Mouse (Mus musculus) limb, embryonic 15.5 days (tissue): ENCODE measurements around the gene Acp5. TPM values are rescaled to one million over a fixed set of nuclear protein-coding genes. Genes with fewer than 3 reads are reported as not detected.
"Not testable (repeated sequence)": the region's sequence is repeated elsewhere in the genome, so short reads cannot be mapped to it uniquely, and the experiment has no call there.

Experiments
- ATAC-seq: fragments of 200-750 bp; cut with Nextera tagmentation; 2 replicates; pipeline ENCODE4 v1.8.0; 2017; ENCODE audit warnings: low read depth, moderate TSS enrichment; ENCODE audit not compliant: insufficient number of reproducible peaks, low FRiP score, low TSS enrichment
- H3K27ac ChIP-seq: fragments of 300-500 bp; sonication (generic); 2 replicates; pipeline ENCODE4 v1.5.1; 2015; ENCODE audit warnings: moderate library complexity, mild to moderate bottlenecking, inconsistent platforms
- H3K27me3 ChIP-seq: fragments of 300-500 bp; sonication (generic); 2 replicates; pipeline ENCODE4 v1.6.1; 2015; ENCODE audit warnings: inconsistent platforms
- H3K36me3 ChIP-seq: fragments of 300-500 bp; sonication (generic); 2 replicates; pipeline ENCODE4 v1.6.1; 2015; ENCODE audit warnings: inconsistent platforms
- H3K4me1 ChIP-seq: fragments of 300-500 bp; sonication (generic); 2 replicates; pipeline ENCODE4 v1.6.1; 2015; ENCODE audit warnings: inconsistent platforms
- H3K4me2 ChIP-seq: fragments of 300-500 bp; sonication (generic); 2 replicates; pipeline ENCODE4 v1.6.1; 2015; ENCODE audit warnings: mild to moderate bottlenecking, inconsistent platforms
- H3K4me3 ChIP-seq: fragments of 300-500 bp; sonication (generic); 2 replicates; pipeline ENCODE4 v1.5.1; 2015; ENCODE audit warnings: mild to moderate bottlenecking, inconsistent platforms
- H3K9ac ChIP-seq: fragments of 300-500 bp; sonication (generic); 2 replicates; pipeline ENCODE4 v1.6.1; 2015; ENCODE audit warnings: inconsistent platforms
- H3K9me3 ChIP-seq: fragments of 300-500 bp; sonication (generic); 2 replicates; pipeline ENCODE4 v1.6.1; 2016; ENCODE audit warnings: inconsistent platforms
- WGBS: fragments of 180-500 bp; shearing (Covaris S2); methylation state at CpG from one replicate; pipeline ENCODE4 v1.1.7; 2015; 5-methylcytosine and 5-hydroxymethylcytosine counted together
- polyA plus RNA-seq: library from polyadenylated mRNA; unstranded; fragments of >200 nt; fragmentation: Nextera tagmentation; extraction: Ambion mirVana; gene quantifications from 2 replicates; pipeline ENCODE4 v1.2.1, GENCODE M21; 2015

Acp5 gene
- polyA plus RNA-seq, 1 experiment from 2014 or later = 31.2 TPM

DNA sequence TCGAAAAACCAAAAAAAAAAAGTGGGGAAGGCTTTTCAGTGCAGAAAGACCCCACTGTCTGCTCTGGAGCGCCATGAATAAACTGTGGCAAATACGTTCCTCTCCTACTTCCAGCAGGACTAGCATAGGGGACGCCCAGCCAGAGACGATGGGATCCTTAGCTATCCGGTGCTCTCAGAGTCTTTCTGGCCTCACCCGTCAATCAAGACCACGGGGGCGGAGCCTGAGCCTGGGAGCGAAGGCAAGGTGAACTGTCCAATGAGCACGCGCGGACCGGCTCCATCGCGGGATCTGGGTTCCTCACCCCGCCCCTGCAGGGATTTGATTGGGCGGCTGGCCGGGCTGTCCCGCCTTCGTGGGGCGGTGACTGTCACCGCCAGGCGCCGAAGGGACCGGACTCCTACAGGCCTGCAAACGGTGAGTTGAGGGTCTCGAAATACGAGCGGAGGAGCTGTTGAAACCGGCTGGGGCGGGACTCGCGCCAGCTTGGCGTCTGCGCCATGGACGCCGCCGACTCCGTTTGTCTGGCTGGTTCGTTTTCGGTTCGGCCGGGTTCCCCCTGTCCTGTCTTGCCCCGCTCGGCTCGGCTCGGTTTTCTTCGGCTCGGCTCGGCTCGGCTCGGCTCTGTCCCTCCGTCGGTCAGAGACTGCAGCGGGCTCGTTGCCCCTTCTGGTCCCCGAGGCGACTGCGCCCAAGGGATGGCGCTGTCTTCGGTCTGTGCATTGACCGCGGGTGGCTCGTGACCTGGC, 21.2 kb upstream of the Acp5 start, which contains the start of gene Pigyl:
Pigyl (plus strand) TSS at position 350 of the 749 bp plus-strand sequence.
- ATAC-seq = peak; percentile 98
- H3K4me1 ChIP-seq = peaks cover 21% of the 10 kb centered on the region
- H3K27me3 ChIP-seq = no peaks in the 10 kb centered on the region
- peak within 1 kb of the TSS; percentile 74 for H3K4me3 ChIP-seq
- H3K9ac ChIP-seq = peak within 1 kb of the TSS; percentile 92
- H3K4me2 ChIP-seq = peak within 1 kb of the TSS; percentile 72
- H3K36me3 ChIP-seq = no peaks in the 10 kb centered on the region; the same call in 1 of the 2 replicates
- peak within 1 kb of the TSS; percentile 95 for H3K27ac ChIP-seq
- WGBS = under 1% methylated on average over 65 of the region's 65 CpGs
- H3K9me3 ChIP-seq = no peaks in the 10 kb centered on the region

DNA sequence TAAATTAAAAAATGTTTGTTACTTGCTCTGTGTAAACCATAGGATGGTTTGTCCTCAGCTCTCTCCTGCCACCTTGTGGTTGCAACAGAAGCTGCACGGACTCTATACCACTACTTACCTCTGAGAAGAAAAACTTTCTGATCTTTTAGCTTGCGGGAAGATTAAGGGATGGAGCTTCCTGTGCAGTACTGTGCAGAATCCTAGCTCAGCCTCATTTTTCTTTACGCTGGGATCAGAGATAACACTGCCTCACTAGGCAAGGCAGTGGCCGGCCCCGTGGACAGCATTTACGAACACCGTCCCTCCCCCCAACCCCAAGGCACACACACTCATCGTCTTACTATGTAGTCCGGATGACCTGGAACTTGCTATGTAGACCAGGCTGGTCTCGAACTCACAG, 20.1 kb upstream of the Acp5 start:
- ATAC-seq = no peak
- H3K9ac ChIP-seq = no peak overlapping the region
- H3K27me3 ChIP-seq = no peaks in the 10 kb centered on the region
- peak overlapping the region; percentile 17 for H3K4me3 ChIP-seq
- 21% methylated on average over 10 of the region's 10 CpGs for WGBS
- no peaks in the 10 kb centered on the region; the same call in 1 of the 2 replicates for H3K36me3 ChIP-seq
- no peaks in the 10 kb centered on the region for H3K9me3 ChIP-seq
- no peak overlapping the region for H3K27ac ChIP-seq
- peaks cover 21% of the 10 kb centered on the region for H3K4me1 ChIP-seq
- peak overlapping the region; percentile 24; the same call in 1 of the 2 replicates for H3K4me2 ChIP-seq

DNA sequence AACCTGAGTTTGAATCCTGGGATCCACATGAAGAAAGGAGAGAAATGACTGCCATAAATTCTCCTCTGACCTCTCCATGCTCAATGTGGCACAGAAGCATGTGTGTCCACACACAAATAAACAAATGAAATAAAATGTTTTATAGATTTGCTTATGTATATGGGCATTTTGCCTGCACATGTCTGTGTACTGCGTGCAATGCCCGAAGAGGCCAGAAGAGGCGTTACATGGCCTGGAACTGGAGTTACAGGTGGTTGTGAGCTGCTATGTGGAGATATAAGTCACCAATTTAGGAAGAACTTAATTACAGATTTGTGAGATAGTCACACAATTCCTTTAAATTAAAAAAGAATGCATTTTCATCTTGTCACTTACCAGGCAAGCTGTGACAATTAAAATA, 18.3 kb upstream of the Acp5 start:
- H3K4me2 ChIP-seq = no peak overlapping the region
- no peak overlapping the region for H3K27ac ChIP-seq
- no peak for ATAC-seq
- peaks cover 21% of the 10 kb centered on the region for H3K4me1 ChIP-seq
- H3K36me3 ChIP-seq = no peaks in the 10 kb centered on the region; the same call in 1 of the 2 replicates
- no peak overlapping the region for H3K9ac ChIP-seq
- WGBS = 88% methylated on average over 3 of the region's 3 CpGs
- H3K27me3 ChIP-seq = no peaks in the 10 kb centered on the region
- H3K4me3 ChIP-seq = no peak overlapping the region
- no peaks in the 10 kb centered on the region for H3K9me3 ChIP-seq

DNA sequence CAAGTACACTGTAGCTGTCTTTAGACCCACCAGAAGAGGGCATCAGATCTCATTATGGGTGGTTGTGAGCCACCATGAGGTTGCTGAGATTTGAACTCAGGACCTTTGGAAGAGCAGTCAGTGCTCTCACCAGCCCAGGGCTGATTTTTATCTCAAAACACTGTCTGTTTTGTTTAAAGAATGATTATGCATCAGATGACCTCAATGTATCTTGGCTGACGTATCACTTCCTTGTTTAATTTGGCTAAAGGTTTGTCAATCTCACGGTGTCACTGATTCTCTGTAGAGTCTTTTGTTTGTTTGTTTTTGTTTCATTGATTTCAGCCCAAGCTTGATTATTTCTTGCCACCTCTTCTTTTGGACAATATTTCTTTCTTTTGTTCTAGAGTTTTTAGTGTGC, 15.4 kb upstream of the Acp5 start:
- Histone ChIP-seq H3K9me3 (no peaks in the 10 kb centered on the region), H3K4me1 (peaks cover 4% of the 10 kb centered on the region), H3K4me2 (no peak overlapping the region), H3K36me3 (no peaks in the 10 kb centered on the region), H3K27me3 (no peaks in the 10 kb centered on the region), H3K9ac (no peak overlapping the region), H3K27ac (no peak overlapping the region), H3K4me3 (no peak overlapping the region)
- WGBS = 87% methylated on average over 2 of the region's 2 CpGs
- ATAC-seq = no peak

DNA sequence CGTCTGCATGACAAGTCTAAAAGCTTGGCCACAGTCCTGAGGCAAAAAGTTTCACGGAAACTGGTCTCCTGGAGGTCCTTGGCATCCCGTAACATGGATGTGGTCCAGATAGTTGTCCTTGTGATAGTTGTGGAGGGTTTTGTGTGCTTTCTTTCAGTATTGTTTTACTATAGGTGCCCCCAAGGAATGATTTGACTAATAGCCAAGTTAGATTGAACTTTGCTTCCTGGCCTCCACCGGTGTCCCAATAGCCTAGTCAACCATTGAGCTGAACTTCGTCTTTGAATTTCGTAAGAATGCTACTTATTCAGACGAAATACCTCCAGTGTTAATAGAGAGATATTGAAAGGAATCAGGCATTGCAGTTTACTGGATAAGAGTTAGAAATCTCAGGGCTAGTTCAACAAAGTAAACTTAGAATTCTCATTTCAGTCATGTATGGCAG, 14.8 kb upstream of the Acp5 start:
- not testable (repeated sequence) for H3K9me3 ChIP-seq, H3K36me3 ChIP-seq, H3K4me1 ChIP-seq, H3K9ac ChIP-seq, H3K27me3 ChIP-seq, ATAC-seq, H3K4me3 ChIP-seq, H3K27ac ChIP-seq, H3K4me2 ChIP-seq
- WGBS = 79% methylated on average over 7 of the region's 7 CpGs

DNA sequence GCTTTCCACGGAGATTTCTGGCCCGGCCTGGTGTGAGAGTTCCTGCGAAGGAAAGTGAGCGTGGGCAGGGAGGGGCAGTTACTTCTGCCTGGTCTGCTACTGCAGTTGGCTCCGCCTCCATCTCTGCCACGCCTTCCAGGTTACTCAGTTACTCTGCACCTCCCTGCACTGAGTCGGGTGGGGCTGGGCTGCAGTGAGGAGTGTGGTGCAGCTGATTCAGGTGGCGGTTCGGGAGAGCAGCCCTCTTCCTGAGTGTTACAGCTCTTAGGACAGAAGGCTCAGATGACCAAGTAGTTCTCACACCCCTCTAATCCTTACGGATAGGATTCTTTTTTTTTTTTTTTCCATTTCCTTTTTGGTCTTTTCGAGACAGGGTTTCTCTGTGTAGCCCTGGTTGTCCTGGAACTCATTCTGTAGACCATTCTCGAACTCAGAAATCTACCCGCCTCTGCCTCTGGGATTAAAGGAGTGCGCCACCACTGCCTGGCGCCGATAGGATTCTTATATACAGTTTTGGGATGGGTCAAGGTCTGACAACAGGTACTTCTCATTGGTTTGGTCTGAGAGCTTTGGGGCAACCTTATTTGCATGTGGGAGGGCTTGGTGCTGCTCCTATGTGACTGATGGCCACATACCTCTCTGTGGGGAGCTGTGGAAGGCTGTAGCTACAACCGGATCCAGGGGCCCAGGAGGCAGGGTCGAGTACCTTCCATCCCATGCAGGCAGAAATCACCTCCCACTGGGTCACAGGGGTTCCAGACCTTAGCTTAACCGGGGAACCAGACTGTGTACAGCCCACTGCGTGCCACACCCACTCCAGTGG, 14.1 kb upstream of the Acp5 start:
- Histone ChIP-seq H3K9ac (no peak overlapping the region), H3K4me2 (no peak overlapping the region), H3K9me3 (no peaks in the 10 kb centered on the region), H3K27ac (no peak overlapping the region), H3K4me1 (no peaks in the 10 kb centered on the region), H3K36me3 (no peaks in the 10 kb centered on the region), H3K27me3 (no peaks in the 10 kb centered on the region), H3K4me3 (no peak overlapping the region)
- no peak for ATAC-seq
- WGBS = 68% methylated on average over 20 of the region's 20 CpGs

DNA sequence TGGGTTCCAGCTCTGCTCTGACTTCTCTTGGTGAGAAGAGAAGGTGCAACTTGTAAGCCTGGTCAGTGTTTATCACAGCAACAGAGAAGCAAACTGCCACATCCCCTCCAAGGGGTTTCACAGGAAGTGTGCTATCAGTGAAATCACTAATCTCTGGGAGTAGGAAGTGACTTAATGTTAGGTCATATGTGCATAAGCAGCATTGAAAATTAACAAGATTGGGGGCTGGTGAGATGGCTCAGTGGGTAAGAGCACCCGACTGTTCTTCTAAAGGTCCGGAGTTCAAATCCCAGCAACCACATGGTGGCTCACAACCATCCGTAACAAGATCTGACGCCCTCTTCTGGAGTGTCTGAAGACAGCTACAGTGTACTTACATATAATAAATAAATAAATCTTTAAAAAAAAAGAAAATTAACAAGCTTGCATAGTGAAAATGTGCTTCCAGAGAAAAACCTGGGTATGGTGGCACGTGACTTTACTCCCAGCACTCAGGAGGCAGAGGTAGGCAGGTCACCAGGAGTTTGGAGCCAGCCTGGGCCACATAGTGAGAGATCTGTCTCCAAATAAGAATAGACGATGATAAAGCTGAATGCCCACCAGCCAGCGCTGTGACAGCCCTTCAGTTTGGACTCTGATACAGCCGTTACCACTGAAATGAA, 8.9 kb upstream of the Acp5 start:
- no peak for ATAC-seq
- Histone ChIP-seq H3K4me2 (no peak overlapping the region), H3K4me3 (no peak overlapping the region), H3K9ac (no peak overlapping the region), H3K9me3 (no peaks in the 10 kb centered on the region), H3K27ac (no peak overlapping the region), H3K36me3 (no peaks in the 10 kb centered on the region), H3K27me3 (no peaks in the 10 kb centered on the region), H3K4me1 (no peaks in the 10 kb centered on the region)
- WGBS = 77% methylated on average over 8 of the region's 8 CpGs

DNA sequence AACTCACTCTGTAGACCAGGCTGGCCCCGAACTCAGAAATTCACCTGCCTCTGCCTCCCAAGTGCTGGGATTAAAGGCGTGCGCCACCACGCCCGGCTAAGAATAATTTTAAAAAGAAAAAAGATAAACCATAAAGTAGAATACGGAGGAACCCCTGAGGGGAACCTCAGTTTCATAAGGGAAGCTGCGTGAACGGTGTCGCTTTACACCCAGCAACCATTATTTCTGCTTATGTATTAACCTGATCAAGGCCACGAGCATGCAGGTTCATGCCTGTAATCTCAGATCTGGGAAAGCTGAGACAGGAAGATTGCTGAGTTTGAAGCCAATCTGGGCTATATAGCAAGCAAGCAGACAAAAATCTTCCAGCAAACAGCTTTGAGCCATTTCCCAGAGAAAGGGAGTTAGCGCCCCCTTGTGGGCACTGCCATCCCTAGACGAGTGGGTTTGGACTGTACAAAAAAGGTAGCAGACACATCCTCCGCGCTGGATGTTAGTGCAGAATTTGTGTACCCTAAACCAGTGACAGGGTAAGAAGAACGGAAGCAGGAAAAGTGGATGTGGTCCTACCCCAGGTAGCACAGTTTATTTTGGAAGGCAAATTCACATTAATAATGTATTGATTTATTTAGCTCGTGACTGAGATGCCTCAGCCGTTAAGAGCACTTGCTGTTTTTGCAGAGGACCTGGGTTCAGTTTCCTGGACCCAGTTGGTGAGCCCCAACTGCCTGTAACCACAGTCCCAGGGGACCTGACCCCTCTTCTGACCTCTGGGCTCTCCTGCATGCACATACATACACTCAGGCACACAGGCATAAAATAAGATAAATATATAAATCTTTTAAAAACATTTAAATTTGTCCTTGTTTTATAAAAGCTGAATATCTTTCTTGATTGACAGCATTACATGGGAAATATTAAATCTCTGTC, 7.9 kb upstream of the Acp5 start:
- H3K27ac ChIP-seq = no peak overlapping the region
- H3K4me1 ChIP-seq = no peaks in the 10 kb centered on the region
- no peak overlapping the region for H3K4me3 ChIP-seq
- no peaks in the 10 kb centered on the region for H3K9me3 ChIP-seq
- ATAC-seq = no peak; the same call in 1 of the 2 replicates
- no peak overlapping the region for H3K4me2 ChIP-seq
- no peaks in the 10 kb centered on the region for H3K27me3 ChIP-seq
- no peak overlapping the region for H3K9ac ChIP-seq
- WGBS = 50% methylated on average over 17 of the region's 17 CpGs
- H3K36me3 ChIP-seq = no peaks in the 10 kb centered on the region

DNA sequence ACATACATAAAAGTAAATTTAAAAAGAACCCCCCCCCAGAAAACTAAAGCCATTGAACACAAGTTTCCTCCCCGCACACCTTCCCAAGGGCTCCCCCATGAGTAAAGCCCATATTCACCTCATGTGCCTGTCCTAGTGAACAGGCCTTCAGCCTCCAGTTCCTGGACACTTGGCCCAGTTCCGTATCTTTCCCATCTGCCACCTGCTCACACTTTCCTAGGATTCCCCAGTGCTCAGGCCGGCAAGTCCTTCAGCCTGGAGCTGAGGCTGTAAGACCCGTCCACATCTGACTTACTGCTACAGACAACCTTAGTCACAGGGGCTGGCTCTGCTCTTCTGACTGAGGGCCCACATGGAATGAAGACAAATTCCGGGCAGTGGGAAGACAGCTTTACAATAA, 4.2 kb upstream of the Acp5 start:
- H3K9ac ChIP-seq = no peak overlapping the region
- no peak overlapping the region for H3K27ac ChIP-seq
- no peaks in the 10 kb centered on the region for H3K9me3 ChIP-seq
- no peaks in the 10 kb centered on the region for H3K27me3 ChIP-seq
- no peaks in the 10 kb centered on the region for H3K36me3 ChIP-seq
- ATAC-seq = no peak
- no peak overlapping the region for H3K4me2 ChIP-seq
- WGBS = 83% methylated on average over 5 of the region's 5 CpGs
- no peak overlapping the region for H3K4me3 ChIP-seq
- no peaks in the 10 kb centered on the region for H3K4me1 ChIP-seq

DNA sequence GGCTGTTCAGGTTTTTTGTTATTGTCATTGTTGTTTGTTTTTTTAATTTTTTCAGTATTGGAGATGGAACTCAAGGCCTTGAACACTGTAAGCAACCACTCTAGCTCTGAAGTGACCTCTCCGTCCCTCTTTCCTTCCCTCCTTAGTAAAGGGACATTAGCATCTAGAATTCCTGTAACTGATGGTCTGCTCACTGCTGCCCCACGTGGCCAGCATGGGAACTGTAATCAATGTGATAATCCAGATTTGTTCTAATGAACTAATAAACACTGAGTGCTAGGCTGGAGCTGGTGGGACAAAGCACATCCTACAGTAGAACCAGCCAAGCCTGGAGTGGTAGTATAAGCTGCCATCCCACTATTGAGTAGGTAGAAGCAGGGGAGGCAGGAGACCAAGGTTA, 3.0 kb upstream of the Acp5 start:
- 30% methylated on average over 2 of the region's 2 CpGs for WGBS
- Histone ChIP-seq H3K9me3 (no peaks in the 10 kb centered on the region), H3K4me1 (no peaks in the 10 kb centered on the region), H3K4me3 (no peak overlapping the region), H3K27me3 (no peaks in the 10 kb centered on the region), H3K36me3 (no peaks in the 10 kb centered on the region), H3K27ac (no peak overlapping the region), H3K4me2 (no peak overlapping the region), H3K9ac (no peak overlapping the region)
- ATAC-seq = no peak
